Mouse (Mus musculus): ENCODE results near the gene Ppp2r5e.

GRCm38 (mm10) chr12:75564498-75564897 lies 31.5 kb downstream of the Ppp2r5e start:
- no peak for TF ChIP-seq POLR2A (IDR thresholded peaks at IDR 0.05; ENCODE audit: insufficient read depth, low read depth, low read length)
- TF ChIP-seq EP300 (IDR thresholded peaks at IDR 0.05; ENCODE audit: insufficient read depth, low read depth, low read length) = no peak
